Mouse (Mus musculus) neutrophil, adult 5-6 weeks (primary cell): ENCODE results near the gene Dock6. TPM values are rescaled to one million over a fixed set of nuclear protein-coding genes. Genes with fewer than 3 reads are reported as not detected.

ENCODE experiments used
- ATAC-seq: fragments of 151-379, 151-347 bp; 2 replicates; pipeline ENCODE4 v1.8.0; 2017; ENCODE audit warnings: mild to moderate bottlenecking, moderate TSS enrichment; ENCODE audit not compliant: insufficient number of reproducible peaks, poor library complexity, low FRiP score, severe bottlenecking; ENCODE audit errors: extremely low read depth
- total RNA-seq: library from RNA; stranded (forward); fragments of 200-1000 nt; gene quantifications from 2 replicates; pipeline ENCODE4 v1.2.3, GENCODE M21; 2017

The Dock6 gene
- total RNA-seq, 1 experiment from 2014 or later = 3.3 TPM

DNA sequence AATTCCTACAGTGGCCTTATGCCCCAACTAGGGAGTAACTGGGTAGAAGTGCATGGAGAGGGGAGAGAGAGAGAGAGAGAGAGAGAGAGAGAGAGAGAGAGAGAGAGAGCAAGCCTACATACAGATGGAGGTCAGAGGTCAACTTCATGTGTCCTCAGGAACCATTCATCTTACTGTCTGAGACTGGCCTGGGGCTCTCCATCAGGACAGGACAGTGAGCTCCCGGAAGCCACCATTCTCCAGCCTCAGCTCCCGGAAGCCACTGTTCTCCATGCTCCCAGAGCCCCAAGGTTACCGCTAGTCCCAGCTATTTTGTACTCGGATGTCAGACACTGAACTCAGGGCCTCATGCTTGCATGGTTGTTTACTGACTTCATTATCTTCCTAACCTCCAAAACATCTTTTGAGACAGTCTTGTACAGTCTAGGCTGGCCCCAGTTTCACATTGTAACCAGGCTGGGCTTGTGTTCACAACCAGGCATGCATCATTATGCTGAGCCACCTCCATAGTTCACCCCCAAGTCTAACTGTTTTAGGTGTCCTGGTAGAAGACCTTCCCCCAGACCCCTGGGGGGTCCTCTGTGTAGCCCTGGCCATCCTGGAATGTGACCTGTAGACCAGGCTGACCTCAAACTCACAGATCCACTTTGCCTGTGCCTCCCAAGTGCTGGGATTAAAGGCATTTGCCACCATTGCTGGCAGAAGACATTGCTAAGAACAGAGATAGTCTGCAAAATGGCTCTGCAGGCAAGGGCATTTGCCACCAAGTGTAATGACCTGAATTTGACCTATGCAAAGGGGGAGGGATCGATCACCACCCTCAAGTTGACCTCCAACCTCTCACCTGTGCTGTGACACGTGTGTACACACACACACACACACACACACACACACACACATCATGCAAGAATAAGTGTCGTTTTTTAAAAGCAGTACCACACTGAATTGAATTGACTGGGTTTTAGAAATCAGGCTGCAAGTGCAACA, 2.5 kb downstream of the Dock6 start:
- no peak for ATAC-seq

DNA sequence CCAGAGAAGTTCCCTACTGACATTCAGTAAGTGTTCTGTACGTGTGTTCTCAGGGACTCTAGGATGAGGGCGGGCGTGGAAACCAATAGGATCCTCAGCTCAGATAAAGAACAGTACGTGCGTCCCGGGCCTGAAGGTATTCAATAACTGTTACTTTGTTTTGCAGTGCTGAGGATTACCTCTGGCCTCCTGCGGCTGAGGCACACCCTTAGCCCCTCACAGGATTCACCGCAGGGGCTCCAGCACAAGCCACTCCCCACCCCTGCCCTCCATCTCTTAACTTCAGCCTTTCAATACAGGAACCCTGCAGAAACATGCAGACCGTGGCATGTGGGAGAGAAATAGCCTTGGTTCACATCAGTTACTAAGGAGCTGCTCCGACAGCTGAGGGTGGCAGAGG, 4.5 kb downstream of the Dock6 start:
- ATAC-seq = no peak

DNA sequence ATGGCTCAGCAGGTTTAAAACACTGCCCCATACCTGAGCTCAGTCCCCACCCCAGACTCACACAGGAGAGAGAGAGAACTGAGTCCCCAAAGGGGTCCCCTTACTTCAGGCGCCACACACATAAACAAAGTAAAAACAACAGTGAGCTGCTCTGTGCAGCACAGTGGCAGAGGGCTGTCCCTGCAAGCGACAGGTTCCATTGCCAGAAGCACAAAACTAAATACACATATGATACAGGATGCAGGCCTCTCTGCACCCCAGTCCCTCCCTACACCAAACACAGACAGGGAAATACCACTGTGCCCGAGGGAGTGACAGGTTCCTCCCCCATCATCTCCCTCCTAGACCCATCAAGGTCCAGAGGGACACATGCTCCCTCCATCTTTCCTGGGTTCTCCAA, 5.0 kb downstream of the Dock6 start:
- no peak for ATAC-seq

DNA sequence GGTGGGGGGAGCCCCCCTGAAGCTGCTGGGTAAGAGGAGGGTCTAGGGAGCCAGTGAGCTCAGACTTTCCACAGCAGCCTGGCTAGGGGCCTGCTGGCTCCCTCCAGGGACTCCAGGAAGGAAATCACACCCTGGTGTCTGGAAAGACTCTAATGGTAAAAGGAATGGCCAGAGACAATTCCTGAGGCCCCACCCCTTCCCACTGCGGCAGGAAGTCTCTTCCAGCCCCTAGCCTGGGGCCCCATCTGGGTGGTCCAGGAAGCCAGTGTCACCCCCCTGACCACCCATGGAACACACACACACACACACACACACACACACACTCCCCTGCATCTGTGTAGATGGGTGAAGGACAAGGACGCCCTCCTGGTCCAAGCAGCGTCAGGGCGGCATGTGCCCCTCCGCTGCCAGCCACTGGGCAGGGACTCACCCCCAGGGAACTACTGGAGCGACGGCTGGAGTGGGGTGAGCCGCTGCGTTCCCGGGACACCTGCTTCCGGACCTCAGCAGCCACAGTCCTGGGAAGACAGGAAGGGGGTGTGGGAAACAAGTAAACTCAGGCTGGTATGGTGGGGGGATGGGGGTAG, 5.6 kb downstream of the Dock6 start:
- ATAC-seq = no peak

DNA sequence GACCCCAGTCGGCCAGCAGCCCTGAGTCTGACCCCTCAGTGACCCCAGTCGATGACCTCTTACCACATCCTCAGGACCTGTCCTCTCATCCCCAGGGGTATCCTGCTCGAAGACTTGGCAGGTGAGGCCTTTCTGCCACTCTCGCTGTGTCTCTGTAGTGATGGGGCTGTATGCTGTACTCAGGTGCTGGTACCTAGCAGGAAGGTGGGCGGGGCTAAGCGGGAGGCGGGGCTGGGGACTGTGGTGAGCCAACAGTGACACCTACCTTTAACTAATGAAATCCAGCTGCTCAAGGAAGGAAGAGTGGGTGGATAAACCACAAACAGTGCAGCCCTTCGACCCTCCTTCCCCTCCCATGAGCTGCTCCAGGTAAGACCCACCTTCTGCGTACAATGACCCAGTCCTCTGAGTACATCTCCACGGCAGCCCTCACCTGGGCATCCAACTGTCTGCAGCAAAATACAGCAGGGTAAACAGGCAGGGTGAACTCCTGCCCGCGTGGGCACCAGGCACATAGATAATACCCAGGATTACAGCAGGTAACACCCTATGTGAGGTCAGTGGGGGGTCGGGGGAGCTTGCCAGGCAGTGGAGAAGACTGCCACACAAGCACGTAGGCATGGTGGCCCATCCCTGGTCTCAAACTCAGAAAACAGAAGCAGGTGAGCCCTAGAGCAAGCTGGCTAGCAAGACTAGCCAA, 6.9 kb downstream of the Dock6 start:
- ATAC-seq = no peak

DNA sequence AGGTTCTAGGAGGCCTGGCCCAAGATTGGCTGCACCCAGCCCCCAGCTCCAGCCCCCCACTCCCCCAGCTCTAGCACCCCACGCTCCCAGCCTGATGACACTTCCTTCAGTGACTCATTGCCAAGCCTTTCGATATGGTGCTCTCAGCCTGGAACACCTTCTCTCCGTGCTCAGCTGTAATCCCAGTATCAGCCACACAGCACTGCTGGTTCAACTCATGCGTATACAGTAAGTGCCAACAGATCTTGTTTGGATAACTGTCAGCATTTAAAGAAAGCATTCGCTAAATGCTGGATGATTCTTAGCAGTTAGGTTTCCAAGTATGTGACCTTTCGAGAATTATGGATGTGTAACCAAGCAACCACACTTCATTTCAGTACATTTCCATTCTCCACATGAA, 9.3 kb downstream of the Dock6 start:
- no peak for ATAC-seq

DNA sequence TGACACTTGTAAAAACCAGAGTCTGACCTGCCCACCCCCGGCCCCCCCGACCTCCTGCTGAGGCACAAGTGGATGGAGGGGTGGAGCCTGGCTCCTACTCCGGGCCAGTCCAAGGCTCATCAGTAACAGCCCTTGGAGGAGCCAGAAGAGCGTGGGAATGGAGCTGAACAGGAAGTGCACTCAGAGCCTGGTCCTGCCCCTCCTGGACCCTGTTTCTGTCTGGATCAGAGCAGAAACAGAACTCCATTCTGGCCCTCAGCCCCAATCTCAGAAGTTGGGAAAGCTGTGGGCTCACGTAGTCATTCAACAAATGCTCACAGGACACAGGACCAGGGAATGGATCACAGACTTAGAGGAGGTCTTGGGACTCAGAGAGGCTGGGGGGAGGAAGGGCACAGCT, 10.0 kb downstream of the Dock6 start:
- ATAC-seq = no peak

DNA sequence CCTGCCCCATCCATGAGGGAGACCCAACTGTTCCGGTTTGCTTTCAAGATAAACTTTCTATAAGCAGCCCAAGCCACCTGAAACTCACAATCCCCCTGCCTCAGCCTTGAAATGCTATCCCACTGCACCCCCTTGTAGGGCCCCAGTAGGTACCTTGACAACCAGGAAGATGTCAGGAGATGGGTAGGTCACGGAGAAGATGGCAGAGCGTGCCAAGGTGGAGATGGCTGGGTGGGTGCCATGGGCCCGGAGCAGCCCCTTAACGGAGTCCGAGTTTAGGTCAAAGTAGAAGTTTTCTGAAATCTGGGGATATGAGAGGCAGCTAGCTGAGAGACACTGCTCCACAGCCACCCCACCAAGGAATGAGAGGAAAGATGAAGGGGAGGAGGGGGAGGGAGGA, 11.1 kb downstream of the Dock6 start:
- ATAC-seq = no peak

DNA sequence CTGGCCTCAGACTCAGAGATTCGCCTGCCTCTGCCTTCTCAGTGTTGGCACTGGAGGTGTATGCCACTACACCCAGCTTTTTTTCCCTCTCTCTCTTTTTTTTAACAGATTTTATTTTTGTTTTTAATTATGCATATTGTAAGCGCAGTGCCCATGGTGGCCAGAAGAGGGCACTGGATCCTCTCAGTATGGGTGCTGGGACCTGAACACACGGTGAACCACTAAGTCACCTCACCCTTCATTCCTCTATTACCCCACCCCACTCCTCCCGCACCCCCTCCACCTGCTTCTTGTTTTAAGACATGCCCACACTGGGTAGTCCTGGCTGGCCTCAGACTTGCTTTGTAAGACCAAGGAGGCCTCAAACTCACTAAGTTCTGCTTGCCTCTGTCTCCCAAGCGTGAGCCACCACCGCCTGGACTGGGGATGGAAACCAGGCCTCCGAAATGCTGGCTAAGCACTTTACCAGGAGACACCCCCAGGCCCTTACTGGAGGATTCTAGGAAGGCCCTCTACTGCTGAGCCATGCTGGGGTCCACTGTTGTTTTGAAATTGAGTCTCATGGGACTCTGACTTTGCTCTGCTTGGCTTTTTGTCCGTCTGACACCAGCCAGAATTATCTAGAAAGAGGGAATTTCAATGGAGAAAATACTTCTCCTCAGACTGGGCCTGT, 12.2 kb downstream of the Dock6 start:
- no peak for ATAC-seq

DNA sequence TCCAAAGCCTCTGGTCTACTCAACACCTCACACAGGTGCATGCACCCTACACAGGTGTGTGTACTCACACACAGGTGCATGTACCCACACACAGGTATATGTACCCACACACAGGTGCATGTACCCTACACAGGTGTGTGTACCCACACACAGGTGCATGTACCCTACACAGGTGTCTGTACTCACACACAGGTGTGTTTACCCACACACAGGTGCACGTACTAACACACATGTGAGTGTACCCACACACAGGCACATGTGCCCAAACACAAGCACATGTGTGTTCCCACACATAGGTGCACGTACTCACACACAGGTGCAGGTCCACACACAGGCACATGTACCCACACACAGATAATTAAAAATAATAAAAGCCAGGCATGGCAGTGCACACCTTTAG, 14.7 kb downstream of the Dock6 start:
- no peak for ATAC-seq

DNA sequence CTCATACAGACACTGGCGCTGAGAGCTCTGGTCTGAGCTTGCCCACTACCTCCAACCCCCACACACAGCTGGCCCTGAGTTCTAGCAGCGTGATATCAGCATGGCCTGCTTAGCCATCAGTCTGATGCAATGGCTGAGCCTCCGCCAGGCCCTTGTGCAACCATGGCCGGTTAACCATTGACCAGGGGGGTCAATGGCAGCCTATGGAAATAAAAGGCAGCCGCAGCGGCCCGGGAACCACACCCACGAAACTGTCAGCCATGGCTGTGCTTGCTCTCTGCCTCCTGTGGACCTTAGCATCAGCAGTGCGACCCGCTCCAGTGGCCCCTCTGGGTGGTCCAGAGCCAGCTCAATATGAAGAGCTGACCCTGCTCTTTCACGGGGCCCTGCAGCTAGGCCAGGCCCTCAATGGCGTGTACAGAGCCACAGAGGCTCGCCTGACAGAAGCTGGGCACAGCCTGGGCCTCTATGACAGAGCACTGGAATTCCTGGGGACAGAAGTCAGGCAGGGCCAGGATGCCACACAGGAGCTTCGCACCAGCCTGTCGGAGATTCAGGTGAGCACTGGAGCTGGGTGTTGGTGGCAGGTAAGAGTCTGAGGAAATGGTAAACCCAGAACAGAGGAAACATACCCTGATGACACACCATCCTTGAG, 17.1 kb downstream of the Dock6 start, which contains the start of gene Angptl8:
TSS of gene Angptl8 (plus strand) at position 253 of the 655 bp plus-strand sequence.
- no peak for ATAC-seq

DNA sequence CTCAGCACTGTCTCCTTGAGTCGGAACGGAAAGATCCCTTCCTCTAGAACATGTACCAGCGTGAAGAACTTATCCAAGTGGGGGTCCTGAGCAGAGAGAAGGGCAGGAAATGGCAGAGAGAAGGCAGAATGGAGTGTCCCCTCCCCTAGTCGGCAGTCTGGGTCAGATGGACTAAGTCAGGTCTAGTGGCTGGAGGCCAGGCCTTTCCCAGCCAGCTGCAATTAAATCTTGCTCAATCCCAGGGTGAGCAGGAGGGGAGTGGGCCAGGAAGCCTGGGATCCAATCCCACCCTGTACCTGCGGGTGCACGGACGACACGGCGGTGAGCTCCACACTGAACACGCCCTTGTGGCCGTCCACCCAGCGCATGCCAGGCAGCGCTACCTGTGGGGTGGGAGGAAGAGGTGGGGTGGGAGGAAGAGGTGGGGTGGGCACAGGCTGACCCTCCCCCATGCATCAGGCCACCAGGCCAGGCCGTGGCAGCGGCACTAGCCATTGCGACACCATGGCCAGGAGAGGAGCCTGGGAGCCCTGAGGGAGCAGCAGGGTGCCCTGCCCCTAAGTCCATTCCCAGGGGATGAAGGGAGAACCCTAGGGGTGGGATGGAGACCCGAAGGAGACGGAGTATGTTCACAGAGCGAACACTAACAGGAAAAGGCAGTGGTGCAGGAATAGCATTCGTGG, 20.7 kb downstream of the Dock6 start:
- ATAC-seq = no peak

DNA sequence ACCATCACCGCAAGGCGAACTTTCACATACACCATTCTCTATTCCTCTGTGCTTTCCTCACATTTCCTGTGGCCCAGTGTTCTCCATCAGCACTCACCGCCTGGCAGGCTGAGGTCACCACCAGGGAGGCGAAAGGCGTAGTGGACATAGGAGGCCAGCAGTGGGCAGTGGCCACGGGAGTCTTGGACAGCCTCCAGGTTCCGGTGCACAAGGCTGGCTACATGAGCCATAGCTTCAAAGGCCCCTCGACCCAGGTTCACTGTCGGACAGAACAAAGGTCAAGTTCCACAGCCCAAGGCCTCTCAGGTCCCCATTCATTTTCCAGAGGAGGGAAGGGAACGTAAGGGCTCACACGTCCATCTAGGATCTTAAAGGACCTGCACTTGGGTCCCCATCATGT, 21.5 kb downstream of the Dock6 start:
- ATAC-seq = no peak

DNA sequence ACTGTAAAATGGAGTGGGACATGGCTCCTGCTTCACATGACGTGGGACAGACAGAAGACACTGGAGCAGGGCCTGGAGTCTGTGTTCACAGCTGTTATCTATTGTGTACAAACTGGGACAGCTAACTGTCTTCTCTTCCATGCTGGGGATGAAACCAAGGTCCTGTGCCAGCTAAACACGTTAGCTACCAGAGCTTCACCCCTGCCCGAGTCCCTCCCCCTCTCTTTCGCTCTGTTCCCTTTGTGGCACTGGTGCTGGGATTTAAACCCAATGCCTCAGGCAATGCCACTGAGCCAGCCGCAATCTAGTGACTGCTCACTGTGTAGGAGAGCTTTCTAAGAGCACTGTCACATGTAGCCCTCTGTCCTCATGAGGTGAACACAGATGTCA, 22.0 kb downstream of the Dock6 start:
- no peak for ATAC-seq

DNA sequence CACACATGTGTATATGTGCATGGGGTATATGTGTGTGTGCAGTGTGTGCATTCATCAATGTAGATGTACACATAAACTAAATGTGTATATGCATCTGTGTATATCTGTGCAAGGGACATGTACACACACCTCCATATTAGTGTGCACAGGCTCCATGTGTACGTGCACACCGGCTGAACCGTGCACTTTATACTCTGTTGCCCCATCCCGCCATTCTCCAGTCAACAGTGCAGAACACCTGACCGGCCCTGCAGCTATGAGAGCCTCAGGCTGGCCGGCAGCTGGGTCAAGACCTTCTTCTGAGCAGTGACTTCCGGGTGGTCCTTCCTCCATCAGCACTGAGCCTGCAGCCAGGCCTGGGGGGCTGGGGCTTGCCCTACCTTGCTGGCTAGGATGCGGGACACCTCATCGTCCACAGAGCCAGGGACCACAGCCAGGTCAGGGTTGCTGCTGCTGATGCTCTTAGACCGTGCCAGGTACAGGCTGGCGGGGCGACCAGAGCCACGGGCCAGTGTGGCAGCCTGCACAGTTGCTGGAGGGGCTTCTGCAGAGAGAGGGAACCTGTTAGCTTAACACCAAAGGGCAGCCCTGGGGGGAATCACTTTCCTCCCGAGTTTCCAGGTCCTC, 22.5 kb downstream of the Dock6 start:
- no peak for ATAC-seq

DNA sequence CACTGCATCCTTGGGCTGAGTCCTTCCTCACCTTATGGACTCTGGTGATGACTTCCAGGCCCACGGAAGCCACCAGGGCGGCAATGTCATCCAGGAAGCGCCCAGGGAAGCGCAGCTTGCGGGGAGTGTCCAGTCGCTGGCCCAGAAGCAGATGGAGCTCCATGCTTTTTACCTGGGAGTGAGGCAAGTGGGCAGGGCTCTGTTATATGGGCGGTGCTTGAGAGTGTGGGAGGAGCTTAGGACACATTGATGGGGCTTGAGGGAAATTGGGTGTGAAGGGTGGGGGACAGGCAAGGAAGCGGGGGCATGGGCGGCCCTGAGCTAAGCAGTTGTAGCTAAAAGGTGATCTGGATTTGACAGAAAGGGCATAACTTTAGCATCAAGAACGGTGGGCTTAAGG, 28.1 kb downstream of the Dock6 start:
- ATAC-seq = no peak

DNA sequence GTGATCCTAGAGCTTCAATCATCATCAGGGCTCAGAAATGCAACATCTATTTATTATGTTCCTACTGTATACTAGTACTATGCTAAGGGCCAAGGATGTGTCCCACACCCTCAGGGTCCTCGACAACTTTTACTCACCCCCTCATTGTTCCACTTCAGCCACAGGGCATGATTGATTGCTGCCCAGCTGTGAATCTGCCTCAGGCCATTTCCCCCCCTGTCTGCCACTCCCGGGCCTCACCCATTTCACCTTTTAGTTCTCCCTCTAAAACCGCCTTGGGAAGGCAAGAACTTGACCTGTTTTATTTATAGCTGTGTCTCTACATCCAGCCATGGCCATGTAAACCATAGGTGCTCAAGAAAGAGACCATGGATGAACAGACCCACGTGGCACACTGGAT, 28.5 kb downstream of the Dock6 start:
- ATAC-seq = no peak

DNA sequence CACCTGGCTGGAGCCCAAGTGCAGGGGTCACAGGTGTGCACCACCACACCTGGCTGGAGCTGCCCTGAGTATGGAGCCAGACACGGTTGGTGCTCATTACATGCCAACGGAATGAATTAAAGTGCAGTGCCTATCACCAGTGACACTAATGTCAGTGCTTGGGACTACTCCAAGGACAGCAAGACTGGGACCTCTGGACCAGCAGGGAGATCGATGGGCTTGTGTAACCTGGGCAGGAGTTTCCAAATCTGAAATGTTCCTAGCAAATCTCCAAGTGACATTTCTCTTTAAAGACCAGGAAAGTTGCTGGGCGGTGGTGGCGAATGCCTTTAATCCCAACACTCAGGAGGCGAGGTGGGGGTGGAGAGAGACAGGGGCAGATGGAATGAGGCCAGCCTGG, 29.7 kb downstream of the Dock6 start:
- ATAC-seq = no peak
